Mouse (Mus musculus): ENCODE measurements at regions not wholly inside any gene's neighbourhood (a gene's known extent, or its start where the extent isn't known, plus 50 kb on each side); places are given as distances from the start of the nearest gene placed in this dataset.

- TF ChIP-seq POLR2A (IDR thresholded peaks at IDR 0.05; ENCODE audit: control insufficient read depth, low read depth, low read length) (no peak), CTCF (IDR thresholded peaks at IDR 0.05; ENCODE audit: control insufficient read depth, insufficient read depth, insufficient replicate concordance, low read depth, low read length) (no peak)
Measured at GRCm38 (mm10) chr10:117477331-117478201, 97.8 kb upstream of the Cpsf6 start.

All from testis, adult 2 months (tissue).